ENCODE assay signal across 14 mouse cellular contexts in genomic region chr6:61295535-61295934, GRCm38 (mm10).
A peak's percentile ranks its signal among the peaks of the same experiment; 100 is the strongest.
DNase-seq lines count a peak whose midpoint lies in the region; ATAC-seq and TF ChIP-seq lines count a peak whose summit lies in the region.
"Had no signal": no experiment of that assay in that cellular context is flagged by ENCODE, and none has a peak within 500 bp of the region (broad histone marks: within the 10 kb centered on the region; RNA-seq: fewer than 3 reads in every experiment).

No protein-coding gene starts in this region.

- peak; percentile 36; the same call in 1 of the 2 replicates for ATAC-seq in megakaryocyte progenitor cell, adult 5-6 weeks (replicated peaks; ENCODE audit: poor library complexity)
- ATAC-seq: intestine, postnatal 0 days had no signal

- peak overlapping the region; percentile 20; the same call in 1 of the 2 replicates for H3K27ac ChIP-seq in layer of hippocampus, adult 2 months
- H3K27ac ChIP-seq: liver, embryonic 14.5 days had no signal

- DNase-seq in embryo, embryonic 10 days (ENCODE audit: low spot score) = peak; percentile 25
- DNase-seq in embryo, embryonic 9.5 days (ENCODE audit: extremely low spot score) = no peak
- DNase-seq in layer of hippocampus, adult 2 months (ENCODE audit: low spot score in 2 of 2) = no peak
- no peak for DNase-seq in layer of hippocampus, postnatal 14 days (ENCODE audit: low spot score in 2 of 2)
- DNase-seq in fibroblast of lung, adult 2 months (ENCODE audit: low read depth) = peak; percentile 11
- no peak for DNase-seq in urinary bladder, adult 18-20 months (ENCODE audit: low spot score in 2 of 2)
- DNase-seq in spleen, postnatal 4 days (ENCODE audit: low spot score in 2 of 2) = no peak
- DNase-seq: cerebellum, adult 9-10 months; retina, postnatal 1 day; thymus, adult 2 months had no signal

- TF ChIP-seq CTCF in layer of hippocampus, adult 2 months (conservative IDR thresholded peaks at IDR 0.05) = no peak

- no peak overlapping the region for H3K4me3 ChIP-seq in layer of hippocampus, adult 2 months
- H3K4me3 ChIP-seq: megakaryocyte, embryonic 14.5 days had no signal

Comparison
In these comparisons a context has a peak if more than half of its experiments do, and no peak if none do; other contexts are left out.
1. DNase-seq: peak in embryo, embryonic 10 days (single experiment) and fibroblast of lung, adult 2 months (single experiment); none in embryo, embryonic 9.5 days (single experiment), layer of hippocampus, adult 2 months (0 of 2), layer of hippocampus, postnatal 14 days (0 of 2), urinary bladder, adult 18-20 months (0 of 2) and spleen, postnatal 4 days (0 of 2).